Mouse (Mus musculus) mammary gland, adult 2 months (tissue): Measurements from ENCODE around the gene Olfr896-ps1. TPM values are rescaled to one million over a fixed set of nuclear protein-coding genes. Genes with fewer than 3 reads are reported as not detected.

Experiments
- polyA plus RNA-seq: library from polyadenylated mRNA; depleted of rRNA; stranded (reverse); fragments of >200 nt; gene quantifications from 2 replicates; pipeline ENCODE4 v1.2.3, GENCODE M21; 2012; ENCODE audit warnings: low replicate concordance; rRNA removed

The Olfr896-ps1 gene
- polyA plus RNA-seq, result not detected in 2 replicates

DNA sequence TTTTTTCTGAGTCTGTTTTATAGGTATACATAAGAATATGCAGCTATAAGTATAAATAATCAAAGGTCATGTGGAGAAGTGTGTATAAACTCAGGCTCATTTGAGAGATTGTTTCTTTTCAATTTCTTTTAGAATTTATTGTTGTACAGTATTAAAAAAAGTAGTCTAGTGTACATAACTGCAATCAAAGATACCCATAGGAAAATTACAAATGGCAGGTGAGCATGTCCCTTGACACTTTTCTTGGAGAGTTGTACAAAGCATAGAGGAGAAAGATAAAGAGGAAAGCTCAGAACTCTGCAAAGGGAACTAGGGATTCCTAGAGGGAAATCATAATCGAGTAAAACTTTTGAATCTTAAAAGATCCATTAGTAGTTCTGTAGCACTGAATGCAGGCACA, at the start of gene Olfr896-ps1:
TSS of gene Olfr896-ps1 (plus strand) at position 301 of the 400 bp plus-strand sequence.

GRCm38 (mm10) chr9:38252474-38252873, 38.4 kb upstream of the Olfr896-ps1 start, which contains the start of gene Olfr143:
Olfr143 (plus strand) TSS chr9:38252774.

GRCm38 (mm10) chr9:38267551-38267950, 23.4 kb upstream of the Olfr896-ps1 start, which contains the start of gene Olfr895:
Olfr895 (plus strand) TSS chr9:38267851.

DNA sequence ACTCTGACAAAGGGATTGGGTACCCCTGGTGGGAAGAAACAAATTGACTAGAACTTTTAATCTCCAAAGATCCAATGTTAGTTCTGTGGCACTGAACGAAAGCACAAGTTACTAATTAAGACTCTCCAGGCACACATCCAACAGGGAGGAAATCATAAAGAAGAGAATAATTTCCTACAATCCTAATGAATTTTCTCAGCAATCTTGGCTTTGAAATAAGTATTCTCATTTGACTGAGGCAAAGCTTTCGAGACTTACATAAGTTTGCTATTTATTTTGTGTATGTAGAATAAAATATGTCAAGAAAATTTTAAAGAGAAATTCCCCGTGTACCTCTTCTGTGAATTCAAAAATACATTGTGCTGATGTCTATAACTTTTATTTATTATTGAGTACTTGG, 37.9 kb downstream of the Olfr896-ps1 start, which contains the start of gene Olfr25:
TSS of gene Olfr25 (plus strand) at position 301 of the 400 bp plus-strand sequence.

Other genes starting within 250 kb of the Olfr896-ps1 start
- not detected in 2 replicates for gene Olfr884, start 244.6 kb upstream of the Olfr896-ps1 start, polyA plus RNA-seq
- not detected in 2 replicates for gene Olfr885, start 229.8 kb upstream of the Olfr896-ps1 start, polyA plus RNA-seq
- not detected in 2 replicates for gene Olfr887, start 207.0 kb upstream of the Olfr896-ps1 start, polyA plus RNA-seq
- not detected in 2 replicates for gene Olfr888, start 183.0 kb upstream of the Olfr896-ps1 start, polyA plus RNA-seq
- gene Olfr889, start 175.9 kb upstream of the Olfr896-ps1 start, polyA plus RNA-seq, result not detected in 2 replicates
- not detected in 2 replicates for gene Olfr890, start 148.6 kb upstream of the Olfr896-ps1 start, polyA plus RNA-seq
- not detected in 2 replicates for gene Olfr891, start 110.3 kb upstream of the Olfr896-ps1 start, polyA plus RNA-seq
- gene Olfr893, start 82.7 kb upstream of the Olfr896-ps1 start, polyA plus RNA-seq, result not detected in 2 replicates
- gene Olfr894, start 73.1 kb upstream of the Olfr896-ps1 start, polyA plus RNA-seq, result not detected in 2 replicates
- not detected in 2 replicates for gene Olfr143, start 38.3 kb upstream of the Olfr896-ps1 start, polyA plus RNA-seq
- gene Olfr895, start 23.3 kb upstream of the Olfr896-ps1 start, polyA plus RNA-seq, result not detected in 2 replicates
- gene Olfr25, start 38.0 kb downstream of the Olfr896-ps1 start, polyA plus RNA-seq, result not detected in 2 replicates
- gene Olfr898, start 57.3 kb downstream of the Olfr896-ps1 start, polyA plus RNA-seq, result not detected in 2 replicates
- gene Olfr250, start 75.8 kb downstream of the Olfr896-ps1 start, polyA plus RNA-seq, result not detected in 2 replicates
- gene Olfr251, start 86.0 kb downstream of the Olfr896-ps1 start, polyA plus RNA-seq, result not detected in 2 replicates
- not detected in 2 replicates for gene Olfr147, start 110.6 kb downstream of the Olfr896-ps1 start, polyA plus RNA-seq
- gene Olfr901, start 138.3 kb downstream of the Olfr896-ps1 start, polyA plus RNA-seq, result not detected in 2 replicates
- gene Olfr902, start 156.5 kb downstream of the Olfr896-ps1 start, polyA plus RNA-seq, result not detected in 2 replicates
- not detected in 2 replicates for gene Olfr904, start 172.0 kb downstream of the Olfr896-ps1 start, polyA plus RNA-seq
- gene Olfr905, start 180.0 kb downstream of the Olfr896-ps1 start, polyA plus RNA-seq, result not detected in 2 replicates
- not detected in 2 replicates for gene Olfr906, start 196.0 kb downstream of the Olfr896-ps1 start, polyA plus RNA-seq
- not detected in 2 replicates for gene Olfr907, start 204.7 kb downstream of the Olfr896-ps1 start, polyA plus RNA-seq
- not detected in 2 replicates for gene Olfr911-ps1, start 230.5 kb downstream of the Olfr896-ps1 start, polyA plus RNA-seq
- not detected in 2 replicates for gene Olfr910, start 246.7 kb downstream of the Olfr896-ps1 start, polyA plus RNA-seq